Mouse (Mus musculus) lung, postnatal 0 days (tissue): ENCODE data around the gene Gm49361.

Experiments
- CTCF ChIP-seq: IDR thresholded peaks from 2 replicates; pipeline ENCODE4 v1.5.1; 2016; ENCODE audit warnings: antibody characterized with exemption, mild to moderate bottlenecking
- EP300 ChIP-seq: IDR thresholded peaks from 2 replicates; pipeline ENCODE4 v1.6.1; 2016; ENCODE audit warnings: antibody characterized with exemption, mild to moderate bottlenecking, control low read depth

DNA sequence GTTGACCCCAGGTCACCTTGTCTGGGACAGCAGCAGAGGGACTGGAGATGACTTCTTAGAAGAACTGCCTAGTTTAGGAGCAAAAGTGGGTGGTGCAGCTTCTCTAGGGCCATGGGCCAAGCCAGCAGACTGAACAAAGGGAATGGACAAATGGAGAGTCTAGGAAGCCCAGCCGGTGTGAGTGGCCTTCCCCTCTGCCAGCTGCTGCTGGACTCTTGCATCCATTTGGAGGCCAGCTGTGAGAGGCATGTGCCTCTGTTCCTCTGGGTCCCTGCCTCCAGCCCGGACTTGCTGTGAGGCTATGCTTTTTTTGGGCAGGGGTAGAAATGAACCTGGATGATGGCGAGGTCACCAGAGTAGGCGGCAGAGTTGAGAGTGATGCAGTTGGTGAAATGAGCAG, 12.3 kb upstream of the Gm49361 start, which contains the start of gene Lats2:
- TF ChIP-seq CTCF (no peak), EP300 (no peak)
